Mouse (Mus musculus): ENCODE measurements at regions not wholly inside any gene's neighbourhood (a gene's known extent, or its start where the extent isn't known, plus 50 kb on each side); places are given as distances from the start of the nearest gene placed in this dataset.

GRCm38 (mm10) chr17:94165305-94165860, 584.4 kb downstream of the Mettl4 start:
- DNase-seq: no peak

GRCm38 (mm10) chr17:94144298-94144697, 605.5 kb downstream of the Mettl4 start:
- DNase-seq: no peak

GRCm38 (mm10) chr17:94133201-94133600, 616.6 kb downstream of the Mettl4 start:
- no peak for DNase-seq

GRCm38 (mm10) chr17:94093984-94094660, 655.7 kb downstream of the Mettl4 start:
- DNase-seq: no peak

GRCm38 (mm10) chr17:94054436-94055060, 695.3 kb downstream of the Mettl4 start:
- no peak for DNase-seq

- DNase-seq: no peak
These were observed 701.3 kb downstream of the Mettl4 start for GRCm38 (mm10) chr17:94048475-94048874.

- DNase-seq: peak; percentile 8
These were observed 711.6 kb downstream of the Mettl4 start for GRCm38 (mm10) chr17:94038221-94038620.

GRCm38 (mm10) chr17:94012386-94012785, 737.4 kb downstream of the Mettl4 start:
- DNase-seq: no peak

GRCm38 (mm10) chr17:94002095-94002494, 747.7 kb downstream of the Mettl4 start:
- no peak for DNase-seq

GRCm38 (mm10) chr17:94001515-94001914, 748.3 kb downstream of the Mettl4 start:
- DNase-seq: no peak

GRCm38 (mm10) chr17:93986932-93987331, 762.9 kb downstream of the Mettl4 start:
- no peak for DNase-seq

All from right cerebral cortex, postnatal 25 days (tissue).